Mouse (Mus musculus): ENCODE results near the gene Atp13a2.

Gene Atp13a2

GRCm38 (mm10) chr4:141048810-141049475, 62.3 kb downstream of the Atp13a2 start:
- DNase-seq, result no peak

GRCm38 (mm10) chr4:141049476-141049835, 62.8 kb downstream of the Atp13a2 start:
- DNase-seq, result no peak

GRCm38 (mm10) chr4:141052442-141052841, 65.8 kb downstream of the Atp13a2 start:
- no peak for DNase-seq

- DNase-seq, result no peak
Measured at GRCm38 (mm10) chr4:141053138-141053537, 66.5 kb downstream of the Atp13a2 start.

DNA sequence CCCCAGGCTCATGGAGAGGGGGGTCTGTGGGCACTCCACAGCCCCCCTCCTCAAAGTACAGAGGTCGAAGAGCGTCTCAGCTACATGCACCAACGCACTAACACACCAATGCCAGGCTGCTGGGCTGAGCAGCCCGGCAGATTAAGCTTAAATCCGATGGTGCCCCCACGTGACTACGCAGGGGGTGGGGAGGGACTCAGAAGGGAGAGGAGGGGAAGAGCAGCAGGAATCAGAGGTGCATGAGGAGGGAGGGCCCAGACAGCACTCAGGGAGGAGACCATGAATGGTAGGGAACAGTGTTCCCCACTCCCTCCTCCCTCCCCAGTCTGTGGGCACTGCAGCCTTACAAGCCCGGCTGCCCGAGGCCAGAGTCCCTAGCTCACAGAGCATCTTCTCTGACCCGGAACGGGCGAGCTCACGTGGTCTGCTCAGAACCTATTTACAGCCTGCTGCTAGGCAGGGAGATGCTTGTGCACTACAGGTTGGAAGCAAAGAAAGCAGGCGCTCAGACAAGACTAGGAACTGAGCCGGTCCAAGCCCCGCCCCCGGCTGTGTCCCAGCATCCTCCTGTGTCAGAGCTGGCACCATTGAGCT, 67.0 kb downstream of the Atp13a2 start:
- peak; percentile 86 for DNase-seq
